Mouse (Mus musculus) stomach, postnatal 0 days (tissue): ENCODE results near the gene St3gal4.

Experiments used
- CTCF ChIP-seq: IDR thresholded peaks from 2 replicates; pipeline ENCODE4 v1.5.1; 2016; ENCODE audit warnings: antibody characterized with exemption, low read depth, mild to moderate bottlenecking, moderate library complexity
- EP300 ChIP-seq: optimal IDR thresholded peaks from 2 replicates; pipeline ENCODE3; 2016; ENCODE audit warnings: antibody characterized with exemption

- no peak for TF ChIP-seq CTCF
- TF ChIP-seq EP300: no peak
Observed at GRCm38 (mm10) chr9:35114234-35114633, 4.8 kb downstream of the St3gal4 start.
